Mouse (Mus musculus): ENCODE measurements around the gene Vamp9.

Gene Vamp9

DNA sequence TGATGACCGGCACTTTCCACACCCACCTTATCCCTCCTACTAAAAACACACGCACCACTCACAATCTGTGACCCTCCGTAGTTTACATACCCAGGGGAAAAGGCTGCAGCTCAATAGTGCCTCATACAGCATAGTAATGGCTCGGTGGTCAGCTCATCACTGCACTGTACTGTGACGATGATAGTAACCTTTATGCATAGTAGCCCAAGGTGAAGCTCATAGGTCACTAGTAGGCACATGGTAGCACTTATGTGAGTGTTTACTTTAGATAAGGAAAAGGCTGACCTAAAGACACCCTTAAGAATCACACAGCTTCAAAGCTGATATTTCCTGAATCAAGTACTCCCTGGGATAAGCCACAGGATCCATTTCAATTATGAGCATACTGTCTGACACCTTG lies 46.5 kb downstream of the Vamp9 start:
- DNase-seq, result no peak

DNA sequence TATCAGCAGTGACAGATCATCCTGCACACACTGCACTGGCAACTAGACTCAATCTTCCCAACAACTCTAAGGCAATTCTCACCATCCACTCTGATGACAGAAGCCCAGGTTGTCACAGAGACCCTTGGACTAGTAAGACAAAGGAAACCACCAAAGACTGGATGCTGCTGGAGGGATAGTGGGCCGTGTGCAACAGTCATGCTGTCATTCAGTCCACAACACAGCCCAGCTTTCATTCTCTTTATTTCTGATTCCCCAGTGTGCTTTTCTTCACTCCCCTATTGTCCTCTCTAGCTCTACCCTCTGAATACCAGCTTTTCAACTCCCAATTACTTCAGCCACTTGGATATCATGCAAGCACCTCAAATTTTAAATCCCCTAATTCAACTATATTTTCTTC lies 47.8 kb downstream of the Vamp9 start:
- DNase-seq, result no peak

DNA sequence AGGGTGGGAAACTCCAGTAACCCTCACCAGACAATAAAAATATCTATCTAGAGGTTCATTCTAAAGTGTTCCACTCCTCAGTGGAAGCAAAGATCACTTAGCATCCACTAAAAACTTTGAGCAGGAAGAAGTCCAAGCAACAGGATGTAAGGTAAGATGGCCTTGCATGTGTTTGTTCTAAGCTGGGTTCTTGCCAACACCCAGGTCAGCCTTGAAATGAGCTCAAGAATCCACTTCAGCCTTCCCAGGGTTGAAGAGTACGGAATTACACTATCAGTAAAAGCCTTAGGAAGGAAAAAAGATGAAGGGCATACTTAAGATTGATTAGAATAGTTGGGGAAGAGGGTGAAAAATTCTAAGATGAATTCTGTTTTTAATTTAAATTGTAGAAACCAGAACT lies 52.6 kb downstream of the Vamp9 start:
- no peak for DNase-seq

DNA sequence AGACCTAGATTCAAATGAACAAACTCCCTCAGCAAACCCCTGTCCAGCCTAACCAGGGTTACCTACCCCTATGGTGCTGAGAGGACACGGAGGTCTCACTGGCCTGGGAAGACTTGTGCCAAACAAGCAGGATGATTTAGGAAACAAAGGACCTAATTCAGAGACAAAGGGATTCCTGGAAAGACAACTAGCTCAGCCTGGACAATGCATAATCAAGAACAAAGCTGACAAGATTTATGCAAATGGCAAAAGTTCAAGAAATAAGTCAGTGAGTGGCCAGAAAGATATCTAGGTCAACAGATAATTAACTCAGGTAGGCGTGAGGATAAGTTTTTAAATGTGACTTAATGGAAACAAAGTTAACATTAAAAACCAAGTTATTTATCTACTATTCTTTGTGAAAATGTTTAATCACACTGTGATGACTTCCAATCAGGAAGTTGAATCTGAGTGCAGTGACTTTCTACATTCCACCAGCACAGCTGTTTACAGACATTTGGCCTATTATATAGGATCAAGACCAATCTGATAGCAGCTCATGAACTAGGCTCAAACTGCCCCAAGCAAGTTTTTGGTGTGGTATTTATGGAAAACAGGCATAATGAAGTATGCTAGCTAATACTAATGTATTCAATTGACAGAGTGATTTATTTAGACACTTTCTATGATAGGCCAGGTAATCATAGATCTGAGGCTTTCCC lies 53.3 kb downstream of the Vamp9 start:
- no peak for DNase-seq

DNA sequence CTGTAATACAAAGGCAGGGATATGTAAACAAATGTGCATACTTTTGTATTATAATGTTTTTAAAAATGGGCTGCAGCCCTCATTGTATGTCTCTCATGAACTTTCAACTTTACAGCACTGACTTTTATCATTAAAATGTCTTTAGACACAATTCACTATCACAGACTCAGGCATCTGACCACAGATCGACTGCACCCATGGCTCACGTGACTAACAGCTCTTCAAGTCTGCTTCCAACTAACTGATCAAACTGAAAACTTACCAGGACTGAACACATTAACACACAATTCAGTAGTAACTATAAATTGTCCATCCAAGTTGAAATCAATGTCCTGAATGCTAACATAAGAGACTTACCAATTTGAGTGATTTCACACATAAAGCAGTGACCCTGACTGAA lies 53.9 kb downstream of the Vamp9 start:
- no peak for DNase-seq

DNA sequence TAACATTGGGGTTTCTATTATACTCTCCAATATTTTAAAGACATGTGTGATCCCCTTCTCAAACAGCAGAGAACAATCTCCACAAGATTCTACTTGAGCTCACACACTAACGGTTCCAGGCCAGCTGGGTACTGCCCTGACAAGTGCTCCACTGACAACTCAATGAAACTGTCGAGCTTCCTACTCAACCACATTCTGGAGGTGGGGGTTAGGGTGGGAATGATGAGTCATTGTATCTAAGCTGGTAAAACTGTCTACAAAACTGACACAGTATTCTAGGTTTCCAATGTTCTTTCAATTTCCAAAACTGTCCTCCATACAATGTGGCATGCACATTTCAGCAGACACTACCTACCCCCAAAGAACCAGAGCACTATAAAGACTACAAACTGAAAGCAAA lies 67.9 kb downstream of the Vamp9 start:
- no peak for DNase-seq

DNA sequence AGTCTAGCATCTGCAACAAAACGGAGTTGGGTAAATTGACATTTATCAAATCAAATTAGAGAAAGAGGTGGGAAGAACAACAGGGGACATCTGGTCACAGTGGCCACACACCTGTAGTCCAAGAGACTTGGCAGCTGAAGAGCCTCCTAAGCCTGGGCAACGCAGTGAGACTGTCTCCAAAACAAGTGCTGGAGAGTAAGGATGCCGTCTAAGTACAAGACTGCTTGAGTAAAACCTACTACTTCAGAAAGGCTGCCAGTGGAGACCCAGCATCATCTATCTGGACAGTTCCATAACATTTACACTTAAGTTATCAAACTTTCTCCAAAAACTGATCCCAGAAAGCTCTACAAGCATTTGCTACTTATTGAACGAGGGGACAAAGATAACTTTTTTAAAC lies 69.0 kb downstream of the Vamp9 start:
- no peak for DNase-seq

DNA sequence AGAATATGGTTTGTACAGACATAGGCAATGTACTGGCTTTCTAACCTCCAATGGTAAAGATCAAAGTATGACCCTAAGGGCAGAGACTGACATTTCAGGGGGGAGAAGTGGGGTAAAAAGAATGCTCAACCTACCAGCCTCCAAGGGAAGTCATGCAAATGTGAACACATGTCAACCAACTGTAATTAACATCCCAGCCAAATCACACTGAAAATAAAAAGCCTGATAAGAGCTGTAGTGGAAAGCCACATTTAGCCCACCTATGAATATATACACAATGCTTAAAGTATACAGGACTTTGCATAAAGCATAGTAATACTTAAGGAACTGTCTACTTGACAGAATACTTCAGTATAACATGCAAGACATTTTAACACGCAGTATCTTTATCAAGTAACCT lies 69.7 kb downstream of the Vamp9 start:
- DNase-seq, result no peak

DNA sequence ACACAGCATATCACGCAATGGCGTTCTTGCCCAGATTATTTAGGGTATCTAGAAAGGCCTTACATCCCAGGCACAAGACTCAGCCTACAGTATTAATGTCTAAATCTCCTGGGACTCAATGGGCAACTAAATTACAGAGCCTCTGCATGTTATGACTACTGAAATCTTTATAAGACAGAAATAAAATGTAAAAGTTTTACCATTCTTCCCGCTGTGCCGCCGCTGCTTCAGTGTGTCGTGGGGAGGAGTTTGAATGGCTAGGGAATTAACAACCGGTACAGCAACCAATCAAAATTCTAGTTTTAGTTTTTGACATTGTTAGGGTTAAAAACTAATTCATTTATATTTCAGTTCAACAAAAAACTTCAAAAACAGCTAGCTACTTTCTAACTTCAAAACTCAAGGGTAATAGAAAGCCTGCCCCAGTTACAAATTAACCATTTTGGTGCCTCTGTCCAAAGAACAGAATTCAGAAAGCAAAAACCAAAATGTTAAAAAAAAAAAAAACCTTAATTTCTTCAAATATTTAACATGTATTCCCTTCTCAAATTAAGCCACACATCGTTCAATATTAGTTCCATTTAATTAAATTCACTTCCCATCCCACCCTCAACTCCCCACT lies 70.4 kb downstream of the Vamp9 start:
- DNase-seq, result no peak

DNA sequence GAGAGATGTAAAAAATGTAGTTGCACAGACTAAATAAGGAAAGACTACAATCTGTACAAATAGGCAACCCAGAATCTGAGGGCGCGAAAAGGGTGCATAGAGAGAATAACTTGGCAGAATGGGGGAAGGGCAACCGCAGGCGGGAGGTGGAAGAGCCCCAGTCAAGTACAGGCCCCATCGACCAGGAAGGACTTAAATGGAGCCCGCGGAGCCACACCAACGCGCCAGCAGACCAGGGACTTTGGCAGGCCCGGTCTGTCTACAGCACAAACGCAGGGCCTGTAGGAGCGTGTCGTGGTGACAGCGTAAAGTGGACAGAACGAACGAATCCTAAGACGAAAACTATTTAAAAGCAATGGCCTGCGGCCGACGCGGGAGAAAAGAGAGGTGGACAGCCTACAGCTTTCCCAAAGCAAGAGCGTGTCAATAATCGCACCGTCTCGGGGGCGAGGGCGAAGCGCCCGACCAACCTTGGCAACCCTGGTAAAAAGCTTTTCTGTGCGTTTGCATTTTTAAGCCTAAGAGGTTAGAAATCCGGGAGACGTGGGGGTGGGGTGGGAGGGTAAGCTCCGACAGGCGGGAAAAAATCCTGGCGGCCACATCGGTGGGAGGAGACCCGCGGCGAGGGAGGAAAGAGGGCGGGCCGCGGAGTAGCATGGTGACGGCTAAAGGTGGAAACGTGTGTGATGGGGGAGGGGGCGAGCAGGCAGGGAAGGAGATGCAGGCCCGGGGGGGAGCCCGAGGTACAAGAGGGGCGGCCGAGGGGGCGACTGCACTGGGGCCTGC lies 71.7 kb downstream of the Vamp9 start:
- DNase-seq, result peak; percentile 87 to 93

DNA sequence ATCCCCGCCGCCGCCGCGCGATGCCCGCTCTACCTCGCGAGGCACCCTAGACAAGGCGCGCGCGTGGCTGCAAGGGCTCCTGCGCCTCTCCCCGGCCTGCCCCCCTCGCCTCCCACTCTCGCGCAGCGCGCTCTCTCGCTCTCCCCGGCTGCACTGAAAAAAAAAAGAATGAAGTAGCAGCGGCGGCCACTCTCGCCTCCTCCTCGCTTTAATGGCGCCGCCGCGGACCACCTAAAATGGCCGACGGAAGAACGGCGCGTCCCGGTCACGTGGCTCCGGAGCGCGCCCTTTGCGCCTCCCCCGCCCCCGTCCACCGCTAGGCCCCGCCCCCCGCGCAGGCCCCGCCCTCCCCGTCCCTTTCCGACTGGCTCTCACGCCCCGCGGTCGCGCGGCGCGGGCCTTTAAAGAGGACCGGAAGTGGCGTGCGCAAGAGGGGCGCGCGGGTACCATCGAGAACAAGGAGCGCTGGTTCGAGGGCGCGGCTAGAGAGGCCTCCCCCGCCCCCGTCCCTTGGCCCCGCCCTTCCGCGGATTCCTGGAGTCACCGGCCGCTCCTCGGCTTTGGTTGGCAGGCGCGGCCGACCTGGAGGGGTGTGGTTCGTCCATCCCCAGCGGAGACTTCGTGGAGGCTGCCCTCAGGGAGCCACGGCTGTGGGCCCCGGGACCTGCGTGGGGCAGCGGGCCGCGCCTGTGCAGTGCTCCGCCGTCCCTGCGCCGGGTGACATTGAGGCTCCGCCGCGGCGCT lies 72.8 kb downstream of the Vamp9 start, which contains the start of the genes Hnrnpd and 4930524J08Rik:
TSS of gene Hnrnpd (minus strand) at position 240 of the 744 bp plus-strand sequence.
TSS of gene 4930524J08Rik (plus strand) at position 363 of the 744 bp plus-strand sequence.
- peak; percentile 93 to 97 for DNase-seq

DNA sequence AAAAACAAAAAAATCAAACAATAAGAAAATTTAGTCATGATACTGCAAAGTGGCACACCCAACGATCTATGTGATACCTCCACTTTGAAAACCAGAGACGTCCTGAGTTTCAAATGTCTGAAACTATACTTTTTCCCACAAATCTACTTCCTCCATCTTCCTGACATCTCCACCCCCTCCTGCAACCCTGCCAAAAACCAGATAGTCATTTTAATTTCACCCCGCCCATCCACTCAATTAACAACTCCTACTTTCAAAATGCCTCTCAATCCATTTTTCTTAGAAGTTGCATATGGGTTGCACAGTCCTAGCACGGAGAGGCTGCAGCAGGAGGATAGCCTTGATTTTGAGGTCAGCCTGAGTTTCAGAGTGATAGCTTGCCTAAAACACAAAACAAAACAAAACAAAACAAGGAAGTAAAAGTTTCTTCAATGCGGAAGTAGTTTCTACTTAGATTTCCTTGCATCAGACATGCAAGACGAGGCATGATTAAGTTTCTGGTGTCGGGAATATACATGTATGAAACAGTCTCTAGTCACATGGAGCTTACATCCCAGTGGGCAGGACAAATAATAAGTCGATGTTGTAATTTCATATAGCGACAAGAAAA lies 77.5 kb downstream of the Vamp9 start:
- DNase-seq, result no peak

DNA sequence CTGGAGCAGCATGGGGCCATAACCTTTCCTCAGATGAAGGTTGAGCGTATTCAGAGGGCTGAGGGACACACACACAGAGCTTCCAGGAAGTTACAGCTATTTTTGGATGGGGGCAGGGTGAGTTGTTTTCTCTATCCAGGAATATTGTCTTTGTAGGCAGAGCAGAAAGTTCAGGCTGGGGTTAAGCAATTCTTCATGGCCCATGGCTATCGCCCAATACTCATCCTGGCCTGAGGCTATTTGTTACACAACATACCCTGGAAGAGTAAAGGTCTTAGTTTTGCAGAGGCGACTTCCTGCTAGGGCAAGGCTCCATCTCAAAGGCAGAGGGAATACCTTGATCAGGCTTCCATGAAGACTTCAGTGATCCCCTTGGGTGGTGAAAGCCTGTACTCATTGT lies 88.1 kb downstream of the Vamp9 start:
- no peak for DNase-seq

DNA sequence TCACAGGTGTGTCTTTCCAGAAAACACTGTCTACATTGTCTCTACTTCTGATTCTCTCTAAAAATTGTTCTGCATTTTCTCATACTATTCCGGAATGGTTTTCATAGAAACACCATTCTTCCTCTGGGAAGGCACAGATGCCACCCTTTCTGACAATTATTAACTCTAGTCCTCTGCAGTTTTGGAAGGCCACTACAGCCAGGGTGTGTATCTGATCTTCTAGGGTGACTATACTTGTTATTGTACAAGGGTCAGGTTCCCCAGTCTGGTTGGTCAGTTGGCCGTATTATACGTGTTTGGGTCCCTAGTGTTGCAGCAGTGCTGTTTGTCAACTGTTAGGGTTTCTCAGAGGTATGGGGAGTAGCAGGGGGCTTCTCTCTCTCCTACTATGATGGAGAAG lies 88.6 kb downstream of the Vamp9 start:
- no peak for DNase-seq

DNA sequence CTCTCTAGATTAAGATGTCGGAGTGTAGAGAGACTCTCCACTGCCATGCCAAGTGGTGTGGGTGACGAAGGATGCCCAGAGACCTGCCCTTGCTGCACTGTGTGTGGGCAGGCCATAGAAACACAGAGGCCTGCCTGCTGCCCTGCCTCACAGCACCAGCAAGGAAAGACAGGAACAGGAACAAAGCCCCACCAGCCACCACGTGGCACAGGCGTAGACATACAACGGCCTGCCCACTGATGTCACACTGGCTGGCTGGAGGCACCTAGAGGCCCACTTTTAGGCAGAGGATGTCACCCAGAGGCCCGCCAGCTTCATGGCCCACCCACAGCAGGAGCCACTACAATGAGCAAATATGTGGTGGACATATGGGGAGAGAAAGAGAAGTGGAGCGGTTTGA lies 94.0 kb downstream of the Vamp9 start:
- no peak for DNase-seq

DNA sequence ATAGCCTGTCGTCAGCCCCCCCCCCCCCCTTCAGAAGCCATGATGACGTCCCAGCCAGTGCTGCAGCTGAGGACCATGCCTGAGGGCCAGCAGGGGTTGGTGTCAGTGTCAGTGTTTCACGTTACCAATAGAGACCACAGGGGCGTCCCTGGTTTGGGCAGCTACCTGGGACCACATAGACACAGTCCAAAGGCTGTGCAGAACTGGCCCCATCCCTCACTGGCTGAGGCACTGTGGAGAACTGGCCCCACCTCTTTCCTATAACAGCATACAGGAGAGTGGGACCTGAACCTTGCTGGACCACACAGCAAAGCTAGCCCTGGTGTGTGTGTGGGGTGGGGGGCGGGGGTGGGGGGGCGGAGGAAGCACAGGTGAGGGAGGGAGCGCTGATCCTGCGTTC lies 94.4 kb downstream of the Vamp9 start:
- no peak for DNase-seq
